Mouse (Mus musculus): ENCODE data around the gene Pars2.

Pars2 gene

GRCm38 (mm10) chr4:106633281-106634085, 17.4 kb upstream of the Pars2 start:
- DNase-seq (ENCODE audit: extremely low spot score, low spot score) = no peak

GRCm38 (mm10) chr4:106634086-106634479, 16.8 kb upstream of the Pars2 start:
- no peak for DNase-seq (ENCODE audit: extremely low spot score, low spot score)

- DNase-seq (ENCODE audit: extremely low spot score, low spot score) = no peak
Observed at GRCm38 (mm10) chr4:106643483-106644217, 7.2 kb upstream of the Pars2 start.

GRCm38 (mm10) chr4:106644218-106644610, 6.7 kb upstream of the Pars2 start:
- no peak for DNase-seq (ENCODE audit: extremely low spot score, low spot score)

GRCm38 (mm10) chr4:106645797-106646196, 5.1 kb upstream of the Pars2 start:
- DNase-seq (ENCODE audit: extremely low spot score, low spot score) = no peak

GRCm38 (mm10) chr4:106647137-106647536, 3.7 kb upstream of the Pars2 start:
- no peak for DNase-seq (ENCODE audit: extremely low spot score, low spot score)

GRCm38 (mm10) chr4:106652546-106652945, 1.7 kb downstream of the Pars2 start:
- no peak for DNase-seq (ENCODE audit: extremely low spot score, low spot score)

- DNase-seq (ENCODE audit: extremely low spot score, low spot score) = no peak
Observed at GRCm38 (mm10) chr4:106653051-106653450, 2.2 kb downstream of the Pars2 start.

- DNase-seq (ENCODE audit: extremely low spot score, low spot score) = no peak
Observed at GRCm38 (mm10) chr4:106655681-106656080, 4.8 kb downstream of the Pars2 start.

- DNase-seq (ENCODE audit: extremely low spot score, low spot score) = no peak
Observed at GRCm38 (mm10) chr4:106663956-106664470, 13.1 kb downstream of the Pars2 start.

- DNase-seq (ENCODE audit: extremely low spot score, low spot score) = no peak
Observed at GRCm38 (mm10) chr4:106664697-106665096, 13.8 kb downstream of the Pars2 start.

- no peak for DNase-seq (ENCODE audit: extremely low spot score, low spot score)
Observed at GRCm38 (mm10) chr4:106665269-106665668, 14.4 kb downstream of the Pars2 start.

- DNase-seq (ENCODE audit: extremely low spot score, low spot score) = no peak
Observed at GRCm38 (mm10) chr4:106665673-106666072, 14.8 kb downstream of the Pars2 start.

GRCm38 (mm10) chr4:106666546-106666945, 15.7 kb downstream of the Pars2 start:
- DNase-seq (ENCODE audit: extremely low spot score, low spot score) = no peak

- DNase-seq (ENCODE audit: extremely low spot score, low spot score) = no peak
Observed at GRCm38 (mm10) chr4:106676749-106677148, 25.9 kb downstream of the Pars2 start.

GRCm38 (mm10) chr4:106678442-106679118, 27.7 kb downstream of the Pars2 start, which contains the start of gene Ttc4:
TSS of gene Ttc4 (minus strand) at chr4:106678944.
- peak; percentile 96 for DNase-seq (ENCODE audit: extremely low spot score, low spot score)

GRCm38 (mm10) chr4:106679152-106679551, 28.3 kb downstream of the Pars2 start:
- DNase-seq (ENCODE audit: extremely low spot score, low spot score) = no peak

- DNase-seq (ENCODE audit: extremely low spot score, low spot score) = no peak
Observed at GRCm38 (mm10) chr4:106680955-106681354, 30.1 kb downstream of the Pars2 start.

- no peak for DNase-seq (ENCODE audit: extremely low spot score, low spot score)
Observed at GRCm38 (mm10) chr4:106688636-106689296, 37.9 kb downstream of the Pars2 start.

GRCm38 (mm10) chr4:106693841-106694430, 43.1 kb downstream of the Pars2 start:
- no peak for DNase-seq (ENCODE audit: extremely low spot score, low spot score)

GRCm38 (mm10) chr4:106699989-106700388, 49.1 kb downstream of the Pars2 start:
- DNase-seq (ENCODE audit: extremely low spot score, low spot score) = peak; percentile 60
